Mouse (Mus musculus) lung, postnatal 0 days (tissue): Measurements from ENCODE around the gene Naa80. TPM values are rescaled to one million over a fixed set of nuclear protein-coding genes. Genes with fewer than 3 reads are reported as not detected.

Experiments
- ATAC-seq: fragments of 200-750 bp; cut with Nextera tagmentation; 2 replicates; pipeline ENCODE4 v1.8.0; 2017; ENCODE audit warnings: moderate library complexity
- DNase-seq: peaks from one replicate; pipeline ENCODE4 v3.0.0-alpha.2; 2016; ENCODE audit warnings: low spot score
- H3K27ac ChIP-seq: fragments of 300-500 bp; sonication (generic); 2 replicates; pipeline ENCODE4 v1.5.1; 2014; ENCODE audit warnings: antibody characterized with exemption, mild to moderate bottlenecking, low read length, mixed read lengths
- H3K27me3 ChIP-seq: fragments of 300-500 bp; sonication (generic); replicated peaks from 2 replicates; pipeline ENCODE4 v1.6.1; 2014; ENCODE audit warnings: low read length, mixed read lengths; ENCODE audit not compliant: insufficient read depth
- H3K36me3 ChIP-seq: fragments of 300-500 bp; sonication (generic); 2 replicates; pipeline ENCODE4 v1.6.1; 2014; ENCODE audit warnings: low read length, mixed read lengths; ENCODE audit not compliant: insufficient read depth
- H3K4me1 ChIP-seq: fragments of 300-500 bp; sonication (generic); 2 replicates; pipeline ENCODE4 v1.6.1; 2014; ENCODE audit warnings: antibody characterized with exemption, low read depth, low read length, mixed read lengths; ENCODE audit not compliant: insufficient read depth
- H3K4me2 ChIP-seq: fragments of 300-500 bp; sonication (generic); replicated peaks from 2 replicates; pipeline ENCODE4 v1.6.1; 2014; ENCODE audit warnings: low read depth, mild to moderate bottlenecking, low read length, moderate library complexity, mixed read lengths
- H3K4me3 ChIP-seq: fragments of 300-500 bp; sonication (generic); 2 replicates; pipeline ENCODE4 v1.5.1; 2014; ENCODE audit warnings: low read depth, low read length
- H3K9ac ChIP-seq: fragments of 300-500 bp; sonication (generic); replicated peaks from 2 replicates; pipeline ENCODE4 v1.6.1; 2014; ENCODE audit warnings: low read depth, mild to moderate bottlenecking
- H3K9me3 ChIP-seq: fragments of 300-500 bp; sonication (generic); 2 replicates; pipeline ENCODE4 v1.6.1; 2016; ENCODE audit warnings: low read length, mixed read lengths
- CTCF ChIP-seq: IDR thresholded peaks from 2 replicates; pipeline ENCODE4 v1.5.1; 2016; ENCODE audit warnings: antibody characterized with exemption, mild to moderate bottlenecking
- EP300 ChIP-seq: IDR thresholded peaks from 2 replicates; pipeline ENCODE4 v1.6.1; 2016; ENCODE audit warnings: antibody characterized with exemption, mild to moderate bottlenecking, control low read depth
- WGBS: fragments of 180-500 bp; shearing (Covaris S2); extraction: QIAGEN DNeasy Blood & Tissue Kit; methylation state at CpG from one replicate; pipeline ENCODE4 v1.1.7; 2014; 5-methylcytosine and 5-hydroxymethylcytosine counted together
- polyA plus RNA-seq: library from polyadenylated mRNA; unstranded; fragments of >200 nt; fragmentation: Nextera tagmentation; extraction: Ambion mirVana; gene quantifications from 2 replicates; pipeline ENCODE4 v1.2.1, GENCODE M21; 2015

Naa80 gene
- polyA plus RNA-seq, 1 experiment from 2014 or later = 22.0 TPM

- H3K27ac ChIP-seq = 0 out of 2 replicates have a peak overlapping the region, but pooled peaks have one; percentile 90
- no peaks in the 10 kb centered on the region for H3K36me3 ChIP-seq
- H3K4me1 ChIP-seq = peaks cover 48% of the 10 kb centered on the region
- H3K4me3 ChIP-seq = 0 out of 2 replicates have a peak overlapping the region, but pooled peaks have one; percentile 2
- no peaks in the 10 kb centered on the region for H3K9me3 ChIP-seq
- no peak for DNase-seq
- TF ChIP-seq CTCF (no peak), EP300 (no peak)
- peak overlapping the region; percentile 90 for H3K4me2 ChIP-seq
- H3K9ac ChIP-seq = peak overlapping the region; percentile 96; the same call in 1 of the 2 replicates
- no peak for ATAC-seq
- no peaks in the 10 kb centered on the region for H3K27me3 ChIP-seq
- 87% methylated on average over 8 of the region's 8 CpGs for WGBS
Observed at GRCm38 (mm10) chr9:107631861-107632260, 53.2 kb downstream of the Naa80 start.

GRCm38 (mm10) chr9:107632478-107632877, 53.8 kb downstream of the Naa80 start:
- peak overlapping the region; percentile 90 for H3K4me3 ChIP-seq
- H3K36me3 ChIP-seq = no peaks in the 10 kb centered on the region
- no peak for ATAC-seq
- 29% methylated on average over 6 of the region's 6 CpGs for WGBS
- DNase-seq = peak; percentile 67
- TF ChIP-seq CTCF (no peak), EP300 (no peak)
- no peaks in the 10 kb centered on the region for H3K27me3 ChIP-seq
- H3K4me2 ChIP-seq = peak overlapping the region; percentile 90
- H3K27ac ChIP-seq = peak overlapping the region; percentile 90
- no peaks in the 10 kb centered on the region for H3K9me3 ChIP-seq
- H3K4me1 ChIP-seq = peaks cover 42% of the 10 kb centered on the region
- peak overlapping the region; percentile 96 for H3K9ac ChIP-seq

GRCm38 (mm10) chr9:107633091-107633660, 54.5 kb downstream of the Naa80 start:
- Histone ChIP-seq H3K36me3 (no peaks in the 10 kb centered on the region), H3K9ac (peak overlapping the region; percentile 96), H3K4me3 (peak overlapping the region; percentile 90), H3K9me3 (no peaks in the 10 kb centered on the region), H3K27ac (peak overlapping the region; percentile 90), H3K27me3 (no peaks in the 10 kb centered on the region), H3K4me1 (peaks cover 38% of the 10 kb centered on the region), H3K4me2 (peak overlapping the region; percentile 90)
- peak; percentile 94 for DNase-seq
- no peak for TF ChIP-seq CTCF
- TF ChIP-seq EP300 = peak; percentile 58; the same call in 1 of the 2 replicates
- peak; percentile 58 for ATAC-seq
- WGBS = 1% methylated on average over 31 of the region's 33 CpGs

Other genes starting within 250 kb of the Naa80 start
- gene Hemk1, start 240.5 kb upstream of the Naa80 start, polyA plus RNA-seq = 5.9 and 8.3 TPM in 2 replicates
- gene 6430571L13Rik, start 238.3 kb upstream of the Naa80 start, polyA plus RNA-seq = 0.23 and 0.36 TPM in 2 replicates
- gene Cacna2d2, start 179.3 kb upstream of the Naa80 start, polyA plus RNA-seq = 0.04 TPM in 1 of 2 replicates, not detected in the other
- gene Tmem115, start 44.9 kb upstream of the Naa80 start, polyA plus RNA-seq = 48.4 and 48.5 TPM in 2 replicates
- gene Cyb561d2, start 36.7 kb upstream of the Naa80 start, polyA plus RNA-seq = 29.7 and 34.7 TPM in 2 replicates
- gene Nprl2, start 36.7 kb upstream of the Naa80 start, polyA plus RNA-seq = 24.7 and 28.0 TPM in 2 replicates
- gene Zmynd10, start 31.6 kb upstream of the Naa80 start, polyA plus RNA-seq = 9.1 and 10.7 TPM in 2 replicates
- gene Rassf1, start 27.3 kb upstream of the Naa80 start, polyA plus RNA-seq = 86.1 and 97.7 TPM in 2 replicates
- gene Tusc2, start 15.6 kb upstream of the Naa80 start, polyA plus RNA-seq = 38.1 and 41.5 TPM in 2 replicates
- 103 and 104 TPM in 2 replicates for gene Hyal2, start 10.9 kb upstream of the Naa80 start, polyA plus RNA-seq
- gene Hyal1, start 2.0 kb upstream of the Naa80 start, polyA plus RNA-seq = 9.7 and 11.0 TPM in 2 replicates
- gene Hyal3, start 1.9 kb downstream of the Naa80 start, polyA plus RNA-seq = 1.7 and 2.2 TPM in 2 replicates
- gene Ifrd2, start 8.8 kb downstream of the Naa80 start, polyA plus RNA-seq = 22.4 and 24.1 TPM in 2 replicates
- 31.9 and 34.3 TPM in 2 replicates for gene Sema3b, start 30.3 kb downstream of the Naa80 start, polyA plus RNA-seq
- gene Gnai2, start 56.5 kb downstream of the Naa80 start, polyA plus RNA-seq = 414 and 417 TPM in 2 replicates
- 0.51 and 0.81 TPM in 2 replicates for gene Slc38a3, start 90.6 kb downstream of the Naa80 start, polyA plus RNA-seq
- gene Gnat1, start 100.8 kb downstream of the Naa80 start, polyA plus RNA-seq = 0.23 and 0.30 TPM in 2 replicates
- gene Sema3f, start 131.6 kb downstream of the Naa80 start, polyA plus RNA-seq = 23.4 and 24.9 TPM in 2 replicates
- gene Rbm5, start 192.1 kb downstream of the Naa80 start, polyA plus RNA-seq = 119 and 128 TPM in 2 replicates